Mouse (Mus musculus) heart, adult 2 months (tissue): ENCODE results near the gene Aatf. TPM values are rescaled to one million over a fixed set of nuclear protein-coding genes. Genes with fewer than 3 reads are reported as not detected.
"Not testable (repeated sequence)": the region's sequence is repeated elsewhere in the genome, so short reads cannot be mapped to it uniquely, and the experiment has no call there.

Source experiments
- DNase-seq, 2 experiments: peaks; one replicate each; pipeline ENCODE4 v3.0.0; 2021
- H3K27ac ChIP-seq: fragments of 200-600 bp; 2 replicates; pipeline ENCODE4 v1.8.1; 2022
- H3K27me3 ChIP-seq: fragments of 200-500 bp; 2 replicates; pipeline ENCODE4 v1.6.1; 2012; ENCODE audit warnings: mild to moderate bottlenecking, low read length, inconsistent platforms, mixed read lengths; ENCODE audit not compliant: control insufficient read depth, insufficient read depth
- H3K36me3 ChIP-seq: fragments of 200-500 bp; 2 replicates; pipeline ENCODE4 v1.6.1; 2012; ENCODE audit warnings: low read length, inconsistent platforms; ENCODE audit not compliant: control insufficient read depth, insufficient read depth
- H3K4me1 ChIP-seq: fragments of 200-500 bp; 2 replicates; pipeline ENCODE4 v1.6.1; 2011; ENCODE audit warnings: low read length; ENCODE audit not compliant: control insufficient read depth, insufficient read depth
- H3K4me3 ChIP-seq: fragments of 200-600 bp; 2 replicates; pipeline ENCODE4 v1.8.1; 2022
- H3K79me2 ChIP-seq: fragments of 200-500 bp; replicated peaks from 2 replicates; pipeline ENCODE4 v1.6.1; 2012; ENCODE audit warnings: mild to moderate bottlenecking, inconsistent platforms, low read length, moderate library complexity, mixed read lengths; ENCODE audit not compliant: control insufficient read depth, insufficient read depth
- H3K9ac ChIP-seq: fragments of 200-500 bp; 2 replicates; pipeline ENCODE4 v1.6.1; 2012; ENCODE audit warnings: low read depth, mild to moderate bottlenecking, control low read depth, inconsistent platforms, low read length, mixed read lengths
- CTCF ChIP-seq: fragments of 200-600 bp; IDR thresholded peaks from 2 replicates; pipeline ENCODE4 v1.8.1; 2022; ENCODE audit warnings: antibody characterized with exemption, mild to moderate bottlenecking, moderate library complexity
- EP300 ChIP-seq: fragments of 200-500 bp; IDR thresholded peaks from 2 replicates; pipeline ENCODE4 v1.6.1; 2011; ENCODE audit warnings: low read depth, low read length, control low read depth; ENCODE audit not compliant: insufficient read depth
- POLR2A ChIP-seq: fragments of 200-500 bp; IDR thresholded peaks from 2 replicates; pipeline ENCODE4 v1.6.1; 2011; ENCODE audit warnings: mild to moderate bottlenecking, low read depth, low read length, control low read depth; ENCODE audit not compliant: insufficient read depth
- WGBS: fragments of 180-500 bp; shearing (Covaris S2); methylation state at CpG from one replicate; pipeline ENCODE4 v1.1.7; 2018; 5-methylcytosine and 5-hydroxymethylcytosine counted together
- intact Hi-C: fragments of 180-260 bp; cut with DNase I; formaldehyde crosslinking; loops from one replicate; pipeline ENCODE4 v1.15.1; 2025
- polyA plus RNA-seq: library from polyadenylated mRNA; depleted of rRNA; stranded (reverse); fragments of >200 nt; gene quantifications from 2 replicates; pipeline ENCODE4 v1.2.3, GENCODE M21; 2012
- total RNA-seq, 2 experiments: library from RNA; stranded (reverse); gene quantifications; 2 replicates each; pipeline ENCODE4 v1.2.3; 2021

The Aatf gene
- total and polyA plus RNA-seq, 3 experiments, result 2.9 to 14.3 (median 13.8) TPM

DNA sequence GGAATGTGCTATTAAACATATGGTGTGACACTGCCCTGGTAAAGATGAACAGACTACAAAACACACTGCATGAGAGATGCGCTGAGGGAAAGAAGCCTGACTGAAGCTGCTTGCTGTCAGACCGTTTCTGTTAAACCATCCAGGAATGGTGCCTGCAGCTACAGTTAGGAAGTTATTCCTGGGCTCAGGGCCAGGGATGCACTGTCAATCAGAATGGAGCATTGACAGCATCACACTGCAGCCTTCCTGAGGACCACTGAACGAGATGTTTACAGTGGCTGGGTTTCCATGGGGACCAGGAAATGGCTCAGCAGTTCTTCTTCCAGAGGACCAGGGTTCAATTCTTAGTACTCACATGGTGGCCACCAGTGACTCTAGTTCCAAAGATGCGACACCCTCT is 102.9 kb downstream of the Aatf start:
- TF ChIP-seq POLR2A (no peak), CTCF (no peak), EP300 (no peak)
- no peak for DNase-seq
- Histone ChIP-seq H3K36me3 (no peaks in the 10 kb centered on the region), H3K4me1 (no peaks in the 10 kb centered on the region), H3K27me3 (no peaks in the 10 kb centered on the region), H3K79me2 (no peaks in the 10 kb centered on the region), H3K27ac (no peak overlapping the region), H3K9ac (no peak overlapping the region), H3K4me3 (no peak overlapping the region)
- 58% methylated on average over 4 of the region's 4 CpGs for WGBS
- intact Hi-C loops, result no loop called here

DNA sequence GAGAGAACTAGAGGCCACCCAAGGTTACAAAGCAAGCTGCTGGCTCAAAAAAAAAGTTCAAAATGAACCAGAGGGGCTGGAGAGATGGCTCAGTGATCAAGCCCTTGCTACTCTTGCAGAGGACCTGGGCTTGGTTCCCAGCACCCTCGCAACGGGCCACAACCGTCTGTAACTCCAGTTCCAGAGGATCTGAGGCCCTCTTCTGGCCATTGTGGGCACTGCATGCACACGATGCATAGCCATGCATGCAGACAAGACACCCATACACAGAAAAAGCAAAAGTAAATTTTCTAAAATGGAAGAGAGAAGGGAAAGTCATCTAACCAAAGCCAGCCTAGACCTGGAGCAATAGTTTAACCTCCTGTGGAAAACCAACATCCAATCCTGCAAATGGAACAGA is 106.6 kb downstream of the Aatf start:
- 92% methylated on average over 4 of the region's 4 CpGs for WGBS
- no peaks in the 10 kb centered on the region for H3K79me2 ChIP-seq
- intact Hi-C loops, result no loop called here
- no peaks in the 10 kb centered on the region for H3K36me3 ChIP-seq
- no peak overlapping the region for H3K4me3 ChIP-seq
- H3K27me3 ChIP-seq, result no peaks in the 10 kb centered on the region
- H3K4me1 ChIP-seq, result no peaks in the 10 kb centered on the region
- H3K9ac ChIP-seq, result no peak overlapping the region
- DNase-seq, result no peak
- TF ChIP-seq POLR2A (no peak), CTCF (0 out of 2 replicates have a peak, but pooled peaks have one; percentile 2), EP300 (no peak)
- H3K27ac ChIP-seq, result no peak overlapping the region

GRCm38 (mm10) chr11:84395010-84395409 is 118.3 kb downstream of the Aatf start:
- intact Hi-C loops, result no loop called here
- H3K4me3 ChIP-seq, result no peak overlapping the region
- H3K27ac ChIP-seq, result no peak overlapping the region
- no peaks in the 10 kb centered on the region for H3K36me3 ChIP-seq
- no peak overlapping the region for H3K9ac ChIP-seq
- TF ChIP-seq POLR2A (no peak), CTCF (peak; percentile 16; the same call in 1 of the 2 replicates), EP300 (no peak)
- DNase-seq, result peak in 1 of 2 experiments; percentile 40
- H3K79me2 ChIP-seq, result no peaks in the 10 kb centered on the region
- no peaks in the 10 kb centered on the region for H3K27me3 ChIP-seq
- H3K4me1 ChIP-seq, result no peaks in the 10 kb centered on the region; the same call in 1 of the 2 replicates
- 58% methylated on average over 1 of the region's 1 CpGs for WGBS

- intact Hi-C loops, result no loop called here
- H3K9ac ChIP-seq, result no peak overlapping the region
- 49% methylated on average over 7 of the region's 7 CpGs for WGBS
- H3K36me3 ChIP-seq, result no peaks in the 10 kb centered on the region
- no peak overlapping the region for H3K4me3 ChIP-seq
- H3K79me2 ChIP-seq, result no peaks in the 10 kb centered on the region
- TF ChIP-seq CTCF (no peak), POLR2A (no peak), EP300 (no peak)
- no peaks in the 10 kb centered on the region; the same call in 1 of the 2 replicates for H3K4me1 ChIP-seq
- no peak for DNase-seq
- no peaks in the 10 kb centered on the region for H3K27me3 ChIP-seq
- H3K27ac ChIP-seq, result no peak overlapping the region
Observed at GRCm38 (mm10) chr11:84393571-84393970, 119.8 kb downstream of the Aatf start.

GRCm38 (mm10) chr11:84392066-84392465 is 121.3 kb downstream of the Aatf start:
- H3K36me3 ChIP-seq, H3K27me3 ChIP-seq, H3K9ac ChIP-seq, H3K4me1 ChIP-seq, DNase-seq, H3K27ac ChIP-seq, H3K4me3 ChIP-seq, intact Hi-C loops, H3K79me2 ChIP-seq: not testable (repeated sequence)
- 89% methylated on average over 7 of the region's 7 CpGs for WGBS
- TF ChIP-seq CTCF, result peak; percentile 8; the same call in 1 of the 2 replicates

DNA sequence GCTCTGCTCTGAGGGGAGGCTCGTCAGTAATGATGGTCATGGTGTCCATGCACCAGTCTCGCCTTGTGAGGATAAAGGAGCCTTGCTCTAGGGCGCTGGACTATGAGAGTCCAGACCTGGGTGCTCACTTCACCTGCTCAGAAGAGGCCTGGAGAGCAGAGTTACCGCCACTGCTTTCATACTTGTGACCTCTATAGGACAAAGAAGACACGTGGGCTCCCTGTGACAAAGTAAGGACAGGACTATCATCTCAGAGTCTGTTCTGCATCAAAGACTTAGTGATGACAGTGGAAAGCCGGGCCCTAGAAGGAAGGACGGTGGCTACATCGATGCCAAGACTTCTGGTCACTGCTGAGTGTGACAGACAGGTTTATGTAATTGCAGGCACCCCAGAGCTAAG is 122.2 kb downstream of the Aatf start:
- H3K4me1 ChIP-seq, result no peaks in the 10 kb centered on the region; the same call in none of the 2 replicates
- intact Hi-C loops, result no loop called here
- H3K27me3 ChIP-seq, result no peaks in the 10 kb centered on the region
- no peak overlapping the region for H3K27ac ChIP-seq
- H3K79me2 ChIP-seq, result no peaks in the 10 kb centered on the region
- DNase-seq, result no peak
- H3K9ac ChIP-seq, result no peak overlapping the region
- no peak for TF ChIP-seq CTCF
- no peak for TF ChIP-seq EP300
- TF ChIP-seq POLR2A, result no peak
- no peak overlapping the region for H3K4me3 ChIP-seq
- 76% methylated on average over 8 of the region's 8 CpGs for WGBS
- H3K36me3 ChIP-seq, result no peaks in the 10 kb centered on the region
